Mouse (Mus musculus): ENCODE data around the gene Myh9. TPM values are rescaled to one million over a fixed set of nuclear protein-coding genes. Genes with fewer than 3 reads are reported as not detected.
"Not testable (repeated sequence)": the region's sequence is repeated elsewhere in the genome, so short reads cannot be mapped to it uniquely, and the experiment has no call there.

Gene Myh9
- total RNA-seq, 2 experiments from 2014 or later = 105 to 110 TPM

- intact Hi-C loops (cut with DNase I) = loop anchor here (5.0 kb wide), 1 partner anchor 153 kb away; no protein-coding TSS in a partner anchor
- peak; percentile 72 to 79 for DNase-seq
Observed at GRCm38 (mm10) chr15:77764391-77765006, 77.5 kb downstream of the Myh9 start.

GRCm38 (mm10) chr15:77763702-77764101 is 78.3 kb downstream of the Myh9 start:
- intact Hi-C loops (cut with DNase I) = loop anchor here (5.0 kb wide), 1 partner anchor 154 kb away; no protein-coding TSS in a partner anchor
- no peak for DNase-seq

- no peak for DNase-seq
- intact Hi-C loops (cut with DNase I) = loop anchor here (5.0 kb wide), 1 partner anchor 154 kb away; no protein-coding TSS in a partner anchor
Observed at GRCm38 (mm10) chr15:77763050-77763449, 78.9 kb downstream of the Myh9 start.

- DNase-seq = peak in 1 of 2 experiments; percentile 37
Observed at GRCm38 (mm10) chr15:77761561-77762380, 80.2 kb downstream of the Myh9 start.

GRCm38 (mm10) chr15:77761083-77761482 is 80.9 kb downstream of the Myh9 start:
- no peak for DNase-seq

More at GRCm38 (mm10) chr15:77761561-77762380, 80.2 kb downstream of the Myh9 start:
- intact Hi-C loops (cut with DNase I) = loop anchor here (5.0 kb wide), 1 partner anchor 156 kb away; no protein-coding TSS in a partner anchor

GRCm38 (mm10) chr15:77760037-77760436 is 81.9 kb downstream of the Myh9 start:
- DNase-seq = no peak
- intact Hi-C loops (cut with DNase I) = loop anchor here (5.0 kb wide), 1 partner anchor 157 kb away; no protein-coding TSS in a partner anchor

More at GRCm38 (mm10) chr15:77761083-77761482, 80.9 kb downstream of the Myh9 start:
- intact Hi-C loops (cut with DNase I) = loop anchor here (5.0 kb wide), 1 partner anchor 156 kb away; no protein-coding TSS in a partner anchor

GRCm38 (mm10) chr15:77757586-77758226 is 84.3 kb downstream of the Myh9 start:
- no peak for DNase-seq
- intact Hi-C loops (cut with DNase I) = no loop called here

GRCm38 (mm10) chr15:77756848-77757247 is 85.1 kb downstream of the Myh9 start, which contains the start of gene Apol8:
TSS of gene Apol8 (minus strand) at chr15:77757003.
- intact Hi-C loops (cut with DNase I) = no loop called here
- DNase-seq = peak; percentile 38 to 53

GRCm38 (mm10) chr15:77756081-77756480 is 85.9 kb downstream of the Myh9 start:
- intact Hi-C loops (cut with DNase I) = no loop called here
- DNase-seq = no peak

- intact Hi-C loops (cut with DNase I) = no loop called here
- DNase-seq = no peak
Observed at GRCm38 (mm10) chr15:77755132-77755531, 86.8 kb downstream of the Myh9 start.

- intact Hi-C loops (cut with DNase I) = no loop called here
- DNase-seq = no peak
Observed at GRCm38 (mm10) chr15:77752443-77752842, 89.5 kb downstream of the Myh9 start.

GRCm38 (mm10) chr15:77750461-77750860 is 91.5 kb downstream of the Myh9 start:
- intact Hi-C loops (cut with DNase I) = no loop called here
- DNase-seq = peak; percentile 36 to 48

- intact Hi-C loops (cut with DNase I) = no loop called here
- DNase-seq = no peak
Observed at GRCm38 (mm10) chr15:77749717-77750116, 92.3 kb downstream of the Myh9 start.

GRCm38 (mm10) chr15:77748414-77748813 is 93.6 kb downstream of the Myh9 start:
- intact Hi-C loops (cut with DNase I) = no loop called here
- DNase-seq = no peak

- DNase-seq = no peak
- intact Hi-C loops (cut with DNase I) = no loop called here
Observed at GRCm38 (mm10) chr15:77746326-77746725, 95.6 kb downstream of the Myh9 start.

GRCm38 (mm10) chr15:77745081-77745480 is 96.9 kb downstream of the Myh9 start:
- intact Hi-C loops (cut with DNase I) = no loop called here
- DNase-seq = no peak

GRCm38 (mm10) chr15:77744632-77745031 is 97.3 kb downstream of the Myh9 start:
- DNase-seq = no peak
- intact Hi-C loops (cut with DNase I) = no loop called here

GRCm38 (mm10) chr15:77741556-77741955 is 100.4 kb downstream of the Myh9 start:
- DNase-seq; intact Hi-C loops (cut with DNase I): not testable (repeated sequence)

GRCm38 (mm10) chr15:77740511-77741297 is 101.3 kb downstream of the Myh9 start:
- no peak for DNase-seq

GRCm38 (mm10) chr15:77733903-77734302 is 108.1 kb downstream of the Myh9 start:
- intact Hi-C loops (cut with DNase I) = loop anchor here (5.0 kb wide), 1 partner anchor 327 kb away; no protein-coding TSS in a partner anchor
- DNase-seq = not testable (repeated sequence)

More at GRCm38 (mm10) chr15:77740511-77741297, 101.3 kb downstream of the Myh9 start:
- intact Hi-C loops (cut with DNase I) = no loop called here
